Mouse (Mus musculus) stomach, embryonic 16.5 days (tissue): ENCODE data around the gene Sdr39u1. TPM values are rescaled to one million over a fixed set of nuclear protein-coding genes. Genes with fewer than 3 reads are reported as not detected.
A peak's percentile ranks its signal among the peaks of the same experiment; 100 is the strongest.

Experiments used
- ATAC-seq: fragments of 200-750 bp; cut with Nextera tagmentation; 2 replicates; pipeline ENCODE4 v1.8.0; 2017; ENCODE audit warnings: moderate number of reproducible peaks, moderate TSS enrichment; ENCODE audit not compliant: insufficient read depth, low FRiP score
- H3K27ac ChIP-seq: fragments of 300-500 bp; sonication (generic); 2 replicates; pipeline ENCODE4 v1.5.1; 2014; ENCODE audit warnings: low read length
- H3K27me3 ChIP-seq: fragments of 300-500 bp; sonication (generic); 2 replicates; pipeline ENCODE4 v1.6.1; 2014; ENCODE audit warnings: low read length, control low read depth, mixed read lengths; ENCODE audit not compliant: control insufficient read depth, insufficient read depth
- H3K36me3 ChIP-seq: fragments of 300-500 bp; sonication (generic); 2 replicates; pipeline ENCODE4 v1.6.1; 2014; ENCODE audit warnings: low read length; ENCODE audit not compliant: control insufficient read depth, insufficient read depth
- H3K4me1 ChIP-seq: fragments of 300-500 bp; sonication (generic); 2 replicates; pipeline ENCODE4 v1.6.1; 2014; ENCODE audit warnings: low read length, control low read depth, mixed read lengths; ENCODE audit not compliant: control insufficient read depth, insufficient read depth
- H3K4me2 ChIP-seq: fragments of 300-500 bp; sonication (generic); 2 replicates; pipeline ENCODE4 v1.6.1; 2014; ENCODE audit warnings: low read depth, low read length, mixed read lengths
- H3K4me3 ChIP-seq: fragments of 300-500 bp; sonication (generic); replicated peaks from 2 replicates; pipeline ENCODE4 v1.5.1; 2014; ENCODE audit warnings: mild to moderate bottlenecking, low read length
- H3K9ac ChIP-seq: fragments of 300-500 bp; sonication (generic); 2 replicates; pipeline ENCODE4 v1.6.1; 2014; ENCODE audit warnings: low read length
- H3K9me3 ChIP-seq: fragments of 300-500 bp; sonication (generic); replicated peaks from 2 replicates; pipeline ENCODE4 v1.6.1; 2016; ENCODE audit warnings: low read length, control low read depth; ENCODE audit not compliant: control insufficient read depth
- WGBS: fragments of 180-500 bp; shearing (Covaris S2); extraction: QIAGEN DNeasy Blood & Tissue Kit; methylation state at CpG from one replicate; pipeline ENCODE4 v1.1.7; 2014; 5-methylcytosine and 5-hydroxymethylcytosine counted together
- polyA plus RNA-seq: library from polyadenylated mRNA; unstranded; fragments of >200 nt; fragmentation: Nextera tagmentation; extraction: Ambion mirVana; gene quantifications from 2 replicates; pipeline ENCODE4 v1.2.1, GENCODE M21; 2015

The Sdr39u1 gene
- polyA plus RNA-seq, 1 experiment from 2014 or later, result 66.5 TPM

DNA sequence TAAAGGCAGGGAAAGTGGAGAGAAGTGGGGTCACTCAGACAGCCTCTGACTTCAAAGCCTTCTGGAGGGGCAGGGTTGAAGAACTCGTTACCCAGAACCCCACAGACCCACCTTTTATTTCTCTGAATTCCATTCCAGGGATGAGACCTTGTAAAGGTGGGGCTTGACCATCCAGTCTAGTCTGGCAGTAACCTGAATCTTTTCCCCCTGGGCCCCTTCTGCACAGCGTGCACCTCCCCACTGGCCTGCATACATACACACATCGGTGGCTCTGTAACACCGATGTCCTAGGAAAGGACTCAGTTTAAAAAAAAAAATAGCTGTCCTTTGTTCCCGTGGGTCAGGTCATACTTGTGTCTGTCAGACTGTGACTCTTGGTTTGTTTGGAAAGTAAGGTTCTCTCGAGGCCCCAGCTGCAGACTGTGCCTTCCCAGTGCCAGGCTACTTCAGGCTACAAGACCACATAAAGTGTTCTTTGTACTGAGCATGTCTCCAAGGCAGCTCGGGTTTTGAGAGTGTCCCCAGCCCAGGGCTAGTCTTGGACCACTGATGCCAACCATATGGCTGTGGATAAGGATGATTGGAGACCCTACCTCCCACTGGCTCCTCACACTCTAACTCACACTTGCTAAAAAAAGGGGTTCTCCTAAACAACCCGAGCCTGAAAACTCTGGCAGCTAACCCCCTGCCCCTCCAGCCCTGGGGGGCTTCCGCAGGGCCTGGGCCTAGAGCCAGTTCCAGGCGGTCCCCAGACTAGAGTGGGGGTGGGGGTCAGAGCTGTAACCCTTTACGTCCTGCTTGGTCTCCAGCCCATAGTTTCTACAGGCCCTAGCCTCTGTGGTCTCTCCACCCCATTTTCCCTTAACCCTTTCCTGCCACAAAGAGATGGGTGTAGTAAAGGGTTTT is 47.2 kb downstream of the Sdr39u1 start:
- H3K9me3 ChIP-seq, result no peaks in the 10 kb centered on the region
- H3K27me3 ChIP-seq, result no peaks in the 10 kb centered on the region
- peak overlapping the region; percentile 83 for H3K9ac ChIP-seq
- ATAC-seq, result peak; percentile 61
- peak overlapping the region; percentile 97 for H3K27ac ChIP-seq
- peak overlapping the region; percentile 73 for H3K4me3 ChIP-seq
- peak overlapping the region; percentile 71 for H3K4me2 ChIP-seq
- WGBS, result 5% methylated on average over 11 of the region's 11 CpGs
- H3K36me3 ChIP-seq, result peaks cover 2% of the 10 kb centered on the region; the same call in 1 of the 2 replicates
- peaks cover 40% of the 10 kb centered on the region for H3K4me1 ChIP-seq

DNA sequence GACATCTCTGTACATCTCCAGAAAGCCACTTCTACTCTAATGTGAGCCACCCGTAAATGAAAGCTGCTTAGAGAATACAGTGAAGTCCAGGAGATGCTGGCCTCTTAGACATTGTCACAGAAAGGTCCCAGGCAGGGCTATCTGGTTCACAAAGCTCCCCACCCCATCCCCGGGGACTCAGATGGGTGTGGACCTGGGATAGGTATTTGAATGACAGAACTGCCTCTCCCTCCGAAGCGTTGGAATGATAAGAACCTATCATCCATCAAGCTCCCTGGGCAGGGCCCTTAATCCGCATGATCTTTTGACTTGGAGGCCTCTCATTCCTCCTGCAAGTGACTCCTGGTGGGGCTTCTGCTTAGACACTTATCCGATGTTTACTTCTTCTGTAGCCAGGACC is 49.2 kb downstream of the Sdr39u1 start:
- H3K4me3 ChIP-seq, result no peak overlapping the region
- H3K36me3 ChIP-seq, result no peaks in the 10 kb centered on the region
- WGBS, result 47% methylated on average over 6 of the region's 6 CpGs
- no peak overlapping the region for H3K4me2 ChIP-seq
- no peak overlapping the region for H3K27ac ChIP-seq
- H3K9ac ChIP-seq, result no peak overlapping the region
- ATAC-seq, result no peak
- no peaks in the 10 kb centered on the region for H3K27me3 ChIP-seq
- H3K9me3 ChIP-seq, result no peaks in the 10 kb centered on the region
- H3K4me1 ChIP-seq, result peaks cover 25% of the 10 kb centered on the region

Other genes with a start within 250 kb of the Sdr39u1 start
- 54.4 and 55.8 TPM in 2 replicates for gene Mdp1, start 239.8 kb downstream of the Sdr39u1 start, polyA plus RNA-seq
- 58.0 and 63.4 TPM in 2 replicates for gene Gmpr2, start 228.4 kb downstream of the Sdr39u1 start, polyA plus RNA-seq
- 462 and 484 TPM in 2 replicates for gene Nedd8, start 228.2 kb downstream of the Sdr39u1 start, polyA plus RNA-seq
- gene Tinf2, start 218.5 kb downstream of the Sdr39u1 start, polyA plus RNA-seq, result 34.4 and 36.3 TPM in 2 replicates
- gene Tgm1, start 186.4 kb downstream of the Sdr39u1 start, polyA plus RNA-seq, result 53.1 and 72.9 TPM in 2 replicates
- gene Rabggta, start 178.0 kb downstream of the Sdr39u1 start, polyA plus RNA-seq, result 36.3 and 37.1 TPM in 2 replicates
- gene Dhrs1, start 154.6 kb downstream of the Sdr39u1 start, polyA plus RNA-seq, result 107 and 125 TPM in 2 replicates
- 23.8 and 28.4 TPM in 2 replicates for gene Nop9, start 154.6 kb downstream of the Sdr39u1 start, polyA plus RNA-seq
- 14.8 and 15.1 TPM in 2 replicates for gene Cideb, start 141.8 kb downstream of the Sdr39u1 start, polyA plus RNA-seq
- 0.71 and 0.81 TPM in 2 replicates for gene Ltb4r2, start 138.9 kb downstream of the Sdr39u1 start, polyA plus RNA-seq
- 2.4 and 4.8 TPM in 2 replicates for gene Ltb4r1, start 134.3 kb downstream of the Sdr39u1 start, polyA plus RNA-seq
- gene Adcy4, start 116.2 kb downstream of the Sdr39u1 start, polyA plus RNA-seq, result 7.7 and 8.2 TPM in 2 replicates
- gene Ripk3, start 111.4 kb downstream of the Sdr39u1 start, polyA plus RNA-seq, result 32.7 and 34.4 TPM in 2 replicates
- gene Nfatc4, start 77.1 kb downstream of the Sdr39u1 start, polyA plus RNA-seq, result 32.9 and 33.9 TPM in 2 replicates
- gene Nynrin, start 46.3 kb downstream of the Sdr39u1 start, polyA plus RNA-seq, result 18.0 and 19.3 TPM in 2 replicates
- 0.45 and 0.66 TPM in 2 replicates for gene Cbln3, start 15.9 kb downstream of the Sdr39u1 start, polyA plus RNA-seq
- 18.5 and 21.7 TPM in 2 replicates for gene Khnyn, start 15.3 kb downstream of the Sdr39u1 start, polyA plus RNA-seq
- 18.9 and 33.3 TPM in 2 replicates for gene Cma1, start 44.4 kb upstream of the Sdr39u1 start, polyA plus RNA-seq
- not detected in 2 replicates for gene Cma2, start 50.7 kb upstream of the Sdr39u1 start, polyA plus RNA-seq
- gene Mcpt1, start 117.7 kb upstream of the Sdr39u1 start, polyA plus RNA-seq, result 0.22 and 0.48 TPM in 2 replicates
- not detected in 2 replicates for gene Mcpt9, start 130.2 kb upstream of the Sdr39u1 start, polyA plus RNA-seq
- gene Mcpt2, start 141.7 kb upstream of the Sdr39u1 start, polyA plus RNA-seq, result 0.65 and 0.75 TPM in 2 replicates
- gene Mcpt4, start 162.0 kb upstream of the Sdr39u1 start, polyA plus RNA-seq, result 1.5 and 2.1 TPM in 2 replicates
- gene Mcpt8, start 185.0 kb upstream of the Sdr39u1 start, polyA plus RNA-seq, result 2.1 and 4.3 TPM in 2 replicates
- gene Ctsg, start 202.3 kb upstream of the Sdr39u1 start, polyA plus RNA-seq, result 0.92 and 1.7 TPM in 2 replicates
- gene Gzme, start 220.3 kb upstream of the Sdr39u1 start, polyA plus RNA-seq, result not detected in 2 replicates
- not detected in 2 replicates for gene Gzmd, start 232.3 kb upstream of the Sdr39u1 start, polyA plus RNA-seq